Mouse (Mus musculus) olfactory bulb, adult 2 months (tissue): ENCODE measurements around the gene Emid1.

ENCODE experiments used
- CTCF ChIP-seq: fragments of 200-500 bp; IDR thresholded peaks from 2 replicates; pipeline ENCODE4 v1.5.1; 2012; ENCODE audit warnings: low read depth, mild to moderate bottlenecking, low read length, moderate library complexity; ENCODE audit not compliant: insufficient read depth
- POLR2A ChIP-seq: fragments of 200-500 bp; IDR thresholded peaks from 2 replicates; pipeline ENCODE4 v1.6.1; 2012; ENCODE audit warnings: mild to moderate bottlenecking, low read depth, low read length, moderate library complexity; ENCODE audit not compliant: insufficient read depth

DNA sequence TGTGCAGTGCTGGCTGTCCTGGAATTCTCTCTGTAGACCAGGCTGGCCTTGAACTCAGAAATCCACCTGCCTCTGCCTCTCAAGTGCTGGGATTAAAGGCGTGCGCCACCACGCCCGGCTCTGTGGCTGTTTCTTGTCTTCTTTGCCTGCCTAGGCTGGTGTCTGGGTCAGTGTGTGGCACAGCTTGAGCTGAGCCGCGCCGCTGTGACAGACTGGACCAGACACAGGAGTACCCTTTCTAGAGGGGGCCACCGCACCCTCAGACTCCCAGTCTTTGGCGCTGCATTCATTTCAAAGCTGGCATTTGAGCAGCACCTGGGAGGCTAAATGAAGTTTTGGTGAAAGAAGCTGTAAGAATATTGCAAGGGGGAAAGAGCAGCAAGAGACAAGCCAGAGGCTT is 93.3 kb downstream of the Emid1 start:
- TF ChIP-seq CTCF, result no peak
- no peak for TF ChIP-seq POLR2A
